Mouse (Mus musculus): Measurements from ENCODE around the gene Ndst2.

The Ndst2 gene

Small RNA genes within 50 kb of the gene (microRNA-seq; reads per million reads assigned to microRNA genes)
- gene Mir6946, result 0.37 to 0.69 reads per million in 2 experiments
